Mouse (Mus musculus) left cerebral cortex, postnatal 25 days (tissue): ENCODE results near the gene Hist1h4i. TPM values are rescaled to one million over a fixed set of nuclear protein-coding genes. Genes with fewer than 3 reads are reported as not detected.
A peak's percentile ranks its signal among the peaks of the same experiment; 100 is the strongest.
"Not testable (repeated sequence)": the region's sequence is repeated elsewhere in the genome, so short reads cannot be mapped to it uniquely, and the experiment has no call there.

Source experiments
- DNase-seq, 2 experiments: peaks; one replicate each; pipeline ENCODE4 v3.0.0; 2022; ENCODE audit warnings: low spot score in 2 of 2, mixed read lengths in 1 of 2
- intact Hi-C: fragments of 180-260 bp; cut with DNase I; formaldehyde crosslinking; loops from one replicate; pipeline ENCODE4 v1.15.1; 2025
- total RNA-seq, 2 experiments: library from RNA; stranded (reverse); gene quantifications; 2 replicates each; pipeline ENCODE4 v1.2.3; 2021

The Hist1h4i gene
- 10 to 100 TPM; 60.2 to 73.2 TPM for total RNA-seq

- intact Hi-C loops = loop anchor here (1.0 to 5.0 kb wide), 6 partner anchors 324 to 1716 kb away; partner anchors contain the start of genes Hist1h1e, Hist1h1t, Hist1h2ac and Hist1h2ai
- peak; percentile 98 to 99 for DNase-seq
Observed at GRCm38 (mm10) chr13:22041142-22041536, at the start of gene Hist1h4i. Hist1h4i (minus strand) TSS chr13:22041362.

GRCm38 (mm10) chr13:22084140-22084539 is 43.0 kb upstream of the Hist1h4i start, which contains the start of gene Vmn1r188:
Vmn1r188 (plus strand) TSS chr13:22084440.
- DNase-seq, intact Hi-C loops: not testable (repeated sequence)

GRCm38 (mm10) chr13:22063468-22063867 is 22.3 kb upstream of the Hist1h4i start:
- no peak for DNase-seq
- intact Hi-C loops = no loop called here

GRCm38 (mm10) chr13:22061422-22061821 is 20.3 kb upstream of the Hist1h4i start:
- no peak for DNase-seq
- intact Hi-C loops = no loop called here

- intact Hi-C loops = loop anchor here (5.0 kb wide), 2 partner anchors 1219 to 1359 kb away; no protein-coding TSS in a partner anchor
- no peak for DNase-seq
Observed at GRCm38 (mm10) chr13:22053754-22054153, 12.6 kb upstream of the Hist1h4i start.

GRCm38 (mm10) chr13:22051523-22051859 is 10.3 kb upstream of the Hist1h4i start:
- intact Hi-C loops = loop anchor here (2.0 to 5.0 kb wide), 3 partner anchors 341 to 1361 kb away; no protein-coding TSS in a partner anchor
- no peak for DNase-seq

GRCm38 (mm10) chr13:22050591-22051522 is 9.7 kb upstream of the Hist1h4i start:
- intact Hi-C loops = loop anchor here (2.0 to 5.0 kb wide), 3 partner anchors 340 to 1361 kb away; no protein-coding TSS in a partner anchor
- DNase-seq = peak; percentile 89 to 94

GRCm38 (mm10) chr13:22049737-22050440 is 8.7 kb upstream of the Hist1h4i start:
- DNase-seq = peak in 1 of 2 experiments; percentile 34
- intact Hi-C loops = loop anchor here (2.0 to 5.0 kb wide), 3 partner anchors 339 to 1362 kb away; no protein-coding TSS in a partner anchor

GRCm38 (mm10) chr13:22049041-22049440 is 7.9 kb upstream of the Hist1h4i start:
- no peak for DNase-seq
- intact Hi-C loops = no loop called here

GRCm38 (mm10) chr13:22045311-22045710 is 4.1 kb upstream of the Hist1h4i start:
- DNase-seq = no peak
- intact Hi-C loops = no loop called here

- intact Hi-C loops = loop anchor here (5.0 kb wide), 3 partner anchors 1638 to 1713 kb away; partner anchors contain the start of genes Hist1h1t, Hist1h2ac, Hist1h2bc and Hist1h4b
- DNase-seq = no peak
Observed at GRCm38 (mm10) chr13:22044432-22045155, 3.4 kb upstream of the Hist1h4i start.

GRCm38 (mm10) chr13:22043503-22044431 is 2.6 kb upstream of the Hist1h4i start:
- peak in 1 of 2 experiments; percentile 69 for DNase-seq
- intact Hi-C loops = loop anchor here (5.0 kb wide), 3 partner anchors 1639 to 1714 kb away; partner anchors contain the start of genes Hist1h1t, Hist1h2ac, Hist1h2bc and Hist1h4b

GRCm38 (mm10) chr13:22042568-22043502 is 1.7 kb upstream of the Hist1h4i start, which contains the start of the genes Hist1h2ag and Hist1h2bj:
Hist1h2ag (minus strand) TSS chr13:22042944.
Hist1h2bj (plus strand) TSS chr13:22043214.
- peak; percentile 95 to 99 for DNase-seq
- intact Hi-C loops = loop anchor here (5.0 kb wide), 3 partner anchors 1639 to 1714 kb away; partner anchors contain the start of genes Hist1h1t, Hist1h2ac, Hist1h2bc and Hist1h4b

- intact Hi-C loops = loop anchor here (1.0 to 5.0 kb wide), 6 partner anchors 325 to 1715 kb away; partner anchors contain the start of genes Hist1h1e, Hist1h1t, Hist1h2ac and Hist1h2ai
- no peak for DNase-seq
Observed at GRCm38 (mm10) chr13:22041651-22042567, 747 bp upstream of the Hist1h4i start.

GRCm38 (mm10) chr13:22040464-22041141 is 559 bp downstream of the Hist1h4i start:
- no peak for DNase-seq

More at GRCm38 (mm10) chr13:22040464-22041141, 559 bp downstream of the Hist1h4i start:
- intact Hi-C loops = loop anchor here (1.0 to 5.0 kb wide), 6 partner anchors 324 to 1717 kb away; partner anchors contain the start of genes Hist1h1e, Hist1h1t, Hist1h2ac and Hist1h2ai
